Mouse (Mus musculus): ENCODE results near the gene Wwp2. TPM values are rescaled to one million over a fixed set of nuclear protein-coding genes. Genes with fewer than 3 reads are reported as not detected.

The Wwp2 gene
- total and polyA plus RNA-seq, 2 experiments, result 11.8 to 15.0 TPM

DNA sequence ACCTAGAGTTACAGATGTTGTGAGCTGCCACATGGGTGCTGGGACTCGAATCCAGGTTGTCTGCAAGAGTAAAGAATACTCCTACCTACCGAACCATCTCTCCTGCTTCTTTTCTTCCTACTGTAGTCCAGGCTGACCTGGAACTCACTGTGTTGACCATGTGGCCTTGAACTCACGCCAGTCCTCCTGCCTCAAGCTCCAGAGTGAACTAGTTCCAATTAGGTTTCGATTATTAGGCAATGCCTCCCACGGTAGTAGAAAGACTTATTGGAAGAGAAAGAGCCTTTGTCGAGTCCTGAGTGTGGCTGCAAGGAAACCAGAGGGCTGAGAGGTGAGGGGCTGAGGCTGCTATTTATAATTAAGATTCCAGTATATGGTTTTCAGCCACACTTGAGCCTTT, 42.6 kb downstream of the Wwp2 start:
- H3K4me1 ChIP-seq (ENCODE audit: control insufficient read depth, insufficient read depth, low read length), result peaks cover 3% of the 10 kb centered on the region; the same call in 1 of the 2 replicates
- no peak overlapping the region for H3K9ac ChIP-seq (ENCODE audit: low read depth, low read length)
- no peak for TF ChIP-seq CTCF (IDR thresholded peaks at IDR 0.05; ENCODE audit: low read depth, low read length)
- TF ChIP-seq POLR2A (IDR thresholded peaks at IDR 0.05; ENCODE audit: extremely low read depth, insufficient read depth, low read length), result no peak
- no peak overlapping the region for H3K27ac ChIP-seq (replicated peaks; ENCODE audit: insufficient read depth, low read depth, low read length)
- H3K36me3 ChIP-seq (ENCODE audit: control insufficient read depth, insufficient read depth, low read length), result no peaks in the 10 kb centered on the region
- H3K4me3 ChIP-seq (ENCODE audit: insufficient read depth, low read depth, low read length), result no peak overlapping the region
- DNase-seq (ENCODE audit: extremely low read depth, low read depth, low spot score), result peak; percentile 86
- no peaks in the 10 kb centered on the region; the same call in 1 of the 2 replicates for H3K79me2 ChIP-seq (ENCODE audit: control insufficient read depth, insufficient read depth, low read length)
- no peaks in the 10 kb centered on the region for H3K27me3 ChIP-seq (ENCODE audit: control insufficient read depth, insufficient read depth, low read length)
- 33% methylated on average over 6 of the region's 6 CpGs for WGBS

GRCm38 (mm10) chr8:107480436-107480835, 44.3 kb downstream of the Wwp2 start:
- H3K9ac ChIP-seq (ENCODE audit: low read depth, low read length), result no peak overlapping the region
- DNase-seq (ENCODE audit: extremely low read depth, low read depth, low spot score), result peak; percentile 48
- TF ChIP-seq POLR2A (IDR thresholded peaks at IDR 0.05; ENCODE audit: extremely low read depth, insufficient read depth, low read length), result no peak
- no peak overlapping the region for H3K27ac ChIP-seq (replicated peaks; ENCODE audit: insufficient read depth, low read depth, low read length)
- H3K79me2 ChIP-seq (ENCODE audit: control insufficient read depth, insufficient read depth, low read length), result no peaks in the 10 kb centered on the region; the same call in 1 of the 2 replicates
- H3K36me3 ChIP-seq (ENCODE audit: control insufficient read depth, insufficient read depth, low read length), result no peaks in the 10 kb centered on the region
- H3K4me1 ChIP-seq (ENCODE audit: control insufficient read depth, insufficient read depth, low read length), result peaks cover 3% of the 10 kb centered on the region; the same call in 1 of the 2 replicates
- H3K4me3 ChIP-seq (ENCODE audit: insufficient read depth, low read depth, low read length), result no peak overlapping the region
- no peaks in the 10 kb centered on the region for H3K27me3 ChIP-seq (ENCODE audit: control insufficient read depth, insufficient read depth, low read length)
- WGBS, result 83% methylated on average over 4 of the region's 4 CpGs

DNA sequence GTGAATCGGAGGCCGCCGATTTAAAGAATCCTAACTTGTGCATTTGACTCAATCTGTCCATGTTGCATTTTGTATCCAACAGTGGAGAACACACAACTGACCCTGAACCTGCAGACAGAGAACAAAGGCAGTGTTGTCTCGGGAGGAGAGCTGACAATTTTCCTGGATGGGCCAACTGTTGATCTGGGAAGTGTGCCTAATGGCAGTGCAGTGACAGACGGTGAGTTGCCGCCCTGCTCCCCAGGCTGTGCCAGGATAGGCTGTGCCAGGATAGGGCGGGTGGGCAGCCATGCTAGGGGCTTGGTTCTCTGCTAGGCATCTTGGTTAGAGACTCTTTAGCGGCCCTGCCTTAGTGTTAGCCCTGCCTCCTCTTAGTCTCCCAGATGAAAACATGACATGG, 47.1 kb downstream of the Wwp2 start:
- 66% methylated on average over 8 of the region's 8 CpGs for WGBS
- TF ChIP-seq POLR2A (IDR thresholded peaks at IDR 0.05; ENCODE audit: extremely low read depth, insufficient read depth, low read length) (no peak), CTCF (IDR thresholded peaks at IDR 0.05; ENCODE audit: low read depth, low read length) (no peak)
- H3K36me3 ChIP-seq (ENCODE audit: control insufficient read depth, insufficient read depth, low read length), result no peaks in the 10 kb centered on the region

GRCm38 (mm10) chr8:107484956-107485355, 48.8 kb downstream of the Wwp2 start:
- no peaks in the 10 kb centered on the region for H3K27me3 ChIP-seq (ENCODE audit: control insufficient read depth, insufficient read depth, low read length)
- H3K27ac ChIP-seq (replicated peaks; ENCODE audit: insufficient read depth, low read depth, low read length), result no peak overlapping the region
- DNase-seq (ENCODE audit: extremely low read depth, low read depth, low spot score), result no peak
- peaks cover 2% of the 10 kb centered on the region; the same call in 1 of the 2 replicates for H3K4me1 ChIP-seq (ENCODE audit: control insufficient read depth, insufficient read depth, low read length)
- no peak overlapping the region for H3K4me3 ChIP-seq (ENCODE audit: insufficient read depth, low read depth, low read length)
- H3K79me2 ChIP-seq (ENCODE audit: control insufficient read depth, insufficient read depth, low read length), result no peaks in the 10 kb centered on the region
- no peak for TF ChIP-seq POLR2A (IDR thresholded peaks at IDR 0.05; ENCODE audit: extremely low read depth, insufficient read depth, low read length)
- no peak for TF ChIP-seq CTCF (IDR thresholded peaks at IDR 0.05; ENCODE audit: low read depth, low read length)
- H3K36me3 ChIP-seq (ENCODE audit: control insufficient read depth, insufficient read depth, low read length), result no peaks in the 10 kb centered on the region
- H3K9ac ChIP-seq (ENCODE audit: low read depth, low read length), result no peak overlapping the region

More for the DNA sequence above, 47.1 kb downstream of the Wwp2 start:
- Histone ChIP-seq H3K4me1 (ENCODE audit: control insufficient read depth, insufficient read depth, low read length) (peaks cover 3% of the 10 kb centered on the region; the same call in 1 of the 2 replicates), H3K4me3 (ENCODE audit: insufficient read depth, low read depth, low read length) (no peak overlapping the region), H3K9ac (ENCODE audit: low read depth, low read length) (no peak overlapping the region), H3K27me3 (ENCODE audit: control insufficient read depth, insufficient read depth, low read length) (no peaks in the 10 kb centered on the region), H3K27ac (replicated peaks; ENCODE audit: insufficient read depth, low read depth, low read length) (no peak overlapping the region), H3K79me2 (ENCODE audit: control insufficient read depth, insufficient read depth, low read length) (no peaks in the 10 kb centered on the region; the same call in 1 of the 2 replicates)
- DNase-seq (ENCODE audit: extremely low read depth, low read depth, low spot score), result peak; percentile 37

DNA sequence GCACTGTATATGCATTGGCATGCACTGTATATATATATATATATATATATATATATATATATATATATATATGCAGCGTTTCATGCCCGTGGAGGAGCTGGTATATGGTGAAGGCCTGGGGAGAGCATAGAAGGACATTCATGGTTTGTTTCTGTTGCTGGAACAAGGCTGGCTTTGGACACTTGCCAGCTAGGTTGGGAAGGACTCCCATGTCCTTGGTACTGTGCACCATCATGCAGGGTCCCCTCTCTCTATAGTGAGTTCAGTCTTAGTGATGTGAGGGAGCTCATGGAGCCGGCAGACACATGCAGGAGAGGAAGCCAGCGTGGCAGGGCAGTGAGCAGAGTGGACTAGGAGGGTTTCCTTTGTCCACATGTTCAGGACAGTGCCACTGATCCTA, 52.4 kb downstream of the Wwp2 start:
- H3K27ac ChIP-seq (replicated peaks; ENCODE audit: insufficient read depth, low read depth, low read length), result no peak overlapping the region; the same call in 1 of the 2 replicates
- no peak for TF ChIP-seq CTCF (IDR thresholded peaks at IDR 0.05; ENCODE audit: low read depth, low read length)
- TF ChIP-seq POLR2A (IDR thresholded peaks at IDR 0.05; ENCODE audit: extremely low read depth, insufficient read depth, low read length), result no peak
- H3K4me1 ChIP-seq (ENCODE audit: control insufficient read depth, insufficient read depth, low read length), result peaks cover 7% of the 10 kb centered on the region; the same call in 1 of the 2 replicates
- no peaks in the 10 kb centered on the region for H3K27me3 ChIP-seq (ENCODE audit: control insufficient read depth, insufficient read depth, low read length)
- 92% methylated on average over 4 of the region's 4 CpGs for WGBS
- H3K4me3 ChIP-seq (ENCODE audit: insufficient read depth, low read depth, low read length), result no peak overlapping the region
- H3K79me2 ChIP-seq (ENCODE audit: control insufficient read depth, insufficient read depth, low read length), result no peaks in the 10 kb centered on the region
- H3K36me3 ChIP-seq (ENCODE audit: control insufficient read depth, insufficient read depth, low read length), result no peaks in the 10 kb centered on the region
- DNase-seq (ENCODE audit: extremely low read depth, low read depth, low spot score), result no peak
- H3K9ac ChIP-seq (ENCODE audit: low read depth, low read length), result no peak overlapping the region

DNA sequence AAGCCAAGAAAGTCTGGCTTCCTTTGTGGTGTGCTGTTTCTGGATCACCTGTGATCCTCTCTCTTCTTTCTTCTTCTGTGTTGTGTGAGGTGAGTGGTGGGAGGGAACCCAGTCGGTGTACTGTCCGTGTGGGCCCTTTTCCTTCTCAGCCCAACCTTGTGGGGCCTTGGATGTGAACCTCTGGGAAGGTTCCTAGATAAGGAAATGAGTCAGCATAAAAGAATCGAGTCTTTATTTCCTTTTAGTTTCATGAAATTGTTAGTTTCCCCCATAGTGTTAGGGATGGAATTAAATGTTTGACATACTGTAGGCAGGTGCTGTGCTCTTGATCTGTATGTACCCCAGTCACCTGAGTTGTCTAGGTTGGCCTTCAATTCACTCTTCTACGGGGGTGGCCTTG, 52.9 kb downstream of the Wwp2 start:
- Histone ChIP-seq H3K36me3 (ENCODE audit: control insufficient read depth, insufficient read depth, low read length) (no peaks in the 10 kb centered on the region), H3K27ac (replicated peaks; ENCODE audit: insufficient read depth, low read depth, low read length) (no peak overlapping the region; the same call in 1 of the 2 replicates), H3K4me3 (ENCODE audit: insufficient read depth, low read depth, low read length) (no peak overlapping the region), H3K9ac (ENCODE audit: low read depth, low read length) (no peak overlapping the region), H3K79me2 (ENCODE audit: control insufficient read depth, insufficient read depth, low read length) (no peaks in the 10 kb centered on the region), H3K27me3 (ENCODE audit: control insufficient read depth, insufficient read depth, low read length) (no peaks in the 10 kb centered on the region), H3K4me1 (ENCODE audit: control insufficient read depth, insufficient read depth, low read length) (peaks cover 7% of the 10 kb centered on the region; the same call in 1 of the 2 replicates)
- 62% methylated on average over 4 of the region's 4 CpGs for WGBS
- DNase-seq (ENCODE audit: extremely low read depth, low read depth, low spot score), result no peak
- no peak for TF ChIP-seq POLR2A (IDR thresholded peaks at IDR 0.05; ENCODE audit: extremely low read depth, insufficient read depth, low read length)
- TF ChIP-seq CTCF (IDR thresholded peaks at IDR 0.05; ENCODE audit: low read depth, low read length), result no peak
